Mouse (Mus musculus) cortical plate, adult 2 months (tissue): ENCODE data around the gene Lin9. TPM values are rescaled to one million over a fixed set of nuclear protein-coding genes. Genes with fewer than 3 reads are reported as not detected.
"Not testable (repeated sequence)": the region's sequence is repeated elsewhere in the genome, so short reads cannot be mapped to it uniquely, and the experiment has no call there.

Experiments used
- H3K27ac ChIP-seq: fragments of 200-500 bp; 2 replicates; pipeline ENCODE4 v1.5.1; 2012; ENCODE audit warnings: low read length, control low read depth, inconsistent platforms; ENCODE audit not compliant: insufficient read depth
- H3K4me1 ChIP-seq: fragments of 200-500 bp; 2 replicates; pipeline ENCODE4 v1.6.1; 2011; ENCODE audit warnings: low read length; ENCODE audit not compliant: control insufficient read depth, insufficient read depth
- H3K4me3 ChIP-seq: fragments of 200-500 bp; 2 replicates; pipeline ENCODE4 v1.5.1; 2011; ENCODE audit warnings: mild to moderate bottlenecking, low read length, control low read depth; ENCODE audit not compliant: insufficient read depth
- CTCF ChIP-seq: fragments of 200-500 bp; IDR thresholded peaks from 2 replicates; pipeline ENCODE4 v1.5.1; 2011; ENCODE audit warnings: mild to moderate bottlenecking, control low read depth, low read length; ENCODE audit not compliant: insufficient read depth; ENCODE audit errors: extremely low read depth
- POLR2A ChIP-seq: fragments of 200-500 bp; IDR thresholded peaks from 2 replicates; pipeline ENCODE4 v1.6.1; 2011; ENCODE audit warnings: mild to moderate bottlenecking, low read length, control low read depth; ENCODE audit not compliant: insufficient read depth; ENCODE audit errors: extremely low read depth
- polyA plus RNA-seq: library from polyadenylated mRNA; depleted of rRNA; stranded (reverse); fragments of >200 nt; gene quantifications from 2 replicates; pipeline ENCODE4 v1.2.3, GENCODE M21; 2012; rRNA removed

The Lin9 gene
- 2.6 and 2.8 TPM in 2 replicates for polyA plus RNA-seq

- no peaks in the 10 kb centered on the region for H3K4me1 ChIP-seq
- no peak within 1 kb of the TSS for H3K27ac ChIP-seq
- TF ChIP-seq CTCF (no peak), POLR2A (0 out of 2 replicates have a peak, but pooled peaks have one; percentile 39)
Measured at GRCm38 (mm10) chr1:180641137-180641517, at the start of gene Lin9. Gene Lin9, plus strand, starts transcription at chr1:180641150.

DNA sequence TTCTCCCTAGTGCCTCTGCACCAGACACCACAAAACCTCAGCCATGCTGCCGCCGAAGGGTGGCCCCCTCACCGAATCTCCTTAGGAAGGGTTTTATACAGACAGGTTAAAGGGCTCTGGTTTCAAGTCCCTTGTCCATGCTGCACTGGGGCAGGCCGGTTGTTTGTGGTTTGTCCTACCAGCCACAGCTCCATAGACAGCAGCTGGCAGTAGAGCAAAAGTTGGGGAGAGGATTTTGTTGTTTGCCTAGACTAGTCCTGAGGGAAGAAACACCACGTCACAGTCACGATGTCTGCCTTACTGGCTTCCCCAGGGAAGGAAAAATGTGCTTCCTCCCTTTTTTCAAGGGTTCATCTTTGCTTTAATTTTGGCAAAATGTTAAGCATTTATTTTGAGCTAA, 40.4 kb upstream of the Lin9 start:
- H3K27ac ChIP-seq, result no peak overlapping the region
- no peak overlapping the region for H3K4me3 ChIP-seq
- TF ChIP-seq POLR2A (no peak), CTCF (no peak)
- peaks cover 6% of the 10 kb centered on the region; the same call in 1 of the 2 replicates for H3K4me1 ChIP-seq

More at GRCm38 (mm10) chr1:180641137-180641517, at the start of gene Lin9:
- peak within 1 kb of the TSS; percentile 70 for H3K4me3 ChIP-seq

DNA sequence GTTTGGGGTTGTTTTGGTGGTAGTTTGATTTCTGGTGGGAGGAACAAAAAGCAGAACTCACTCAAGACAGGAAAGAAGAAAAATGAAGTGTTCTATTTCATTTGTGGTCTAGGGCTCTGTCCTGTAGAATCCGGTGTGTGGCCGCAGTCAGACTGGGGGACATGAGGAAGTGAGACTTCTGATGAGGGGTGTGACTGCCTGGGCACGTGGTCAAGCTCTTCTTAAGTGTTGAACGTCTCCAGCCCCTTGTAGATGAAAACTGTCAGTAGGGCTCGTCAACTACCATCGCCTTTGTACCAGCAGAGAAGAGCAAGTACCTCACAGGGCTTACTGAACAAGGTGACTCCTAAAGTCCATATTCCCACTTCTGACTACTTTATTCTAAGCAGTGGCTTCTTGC, 39.1 kb upstream of the Lin9 start:
- no peak overlapping the region for H3K4me3 ChIP-seq
- TF ChIP-seq CTCF (no peak), POLR2A (no peak)

DNA sequence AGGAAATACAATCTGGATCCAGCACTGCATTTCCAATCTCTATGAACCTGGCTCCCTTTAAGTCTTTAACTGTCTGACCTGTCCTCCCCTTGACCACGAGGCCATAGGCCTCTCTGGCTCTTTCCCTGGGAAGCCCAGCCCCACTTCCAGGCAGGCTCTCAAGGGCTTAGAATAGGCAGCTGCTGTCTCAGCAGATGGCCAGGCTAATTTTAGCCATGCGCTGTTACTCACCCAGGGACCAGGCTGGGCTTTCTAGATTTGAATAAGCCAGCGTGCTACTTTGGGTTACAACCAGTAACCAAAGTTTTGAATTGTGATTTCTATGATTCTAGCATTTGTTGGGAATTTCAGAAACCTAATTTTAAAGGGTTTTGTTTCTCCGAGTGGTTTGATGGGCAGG, 36.4 kb upstream of the Lin9 start:
- no peak for TF ChIP-seq POLR2A
- TF ChIP-seq CTCF, result no peak
- Histone ChIP-seq H3K4me1 (peaks cover 6% of the 10 kb centered on the region; the same call in 1 of the 2 replicates), H3K4me3 (no peak overlapping the region), H3K27ac (peak overlapping the region; percentile 48; the same call in 1 of the 2 replicates)

More for the DNA sequence above, 39.1 kb upstream of the Lin9 start:
- H3K27ac ChIP-seq, result no peak overlapping the region
- peaks cover 6% of the 10 kb centered on the region; the same call in 1 of the 2 replicates for H3K4me1 ChIP-seq

DNA sequence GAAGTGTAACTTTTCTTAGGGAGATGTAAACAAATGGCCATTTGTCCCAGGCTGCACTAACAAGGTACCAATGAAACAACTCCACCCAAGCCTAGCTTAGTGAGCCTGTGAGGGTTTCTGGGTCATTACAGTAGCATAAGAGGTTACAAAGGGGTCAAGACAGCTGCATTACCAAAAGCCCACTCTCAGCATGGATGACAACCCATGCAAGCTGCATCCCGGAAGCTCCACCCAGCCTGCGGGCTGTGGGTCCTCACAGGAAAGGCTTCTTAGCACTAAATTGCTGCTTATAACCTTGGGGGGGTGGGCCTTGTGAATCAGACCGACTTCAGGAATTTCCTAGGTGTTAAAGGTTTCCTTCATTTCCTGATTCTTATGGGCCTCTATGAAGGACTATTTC, 34.8 kb upstream of the Lin9 start:
- Histone ChIP-seq H3K4me1 (peaks cover 6% of the 10 kb centered on the region; the same call in 1 of the 2 replicates), H3K4me3 (no peak overlapping the region), H3K27ac (no peak overlapping the region)
- no peak for TF ChIP-seq CTCF
- no peak for TF ChIP-seq POLR2A

GRCm38 (mm10) chr1:180606796-180607577, 34.0 kb upstream of the Lin9 start:
- TF ChIP-seq CTCF, result no peak
- no peak for TF ChIP-seq POLR2A
- Histone ChIP-seq H3K27ac (no peak overlapping the region), H3K4me3 (no peak overlapping the region), H3K4me1 (peaks cover 6% of the 10 kb centered on the region; the same call in 1 of the 2 replicates)

DNA sequence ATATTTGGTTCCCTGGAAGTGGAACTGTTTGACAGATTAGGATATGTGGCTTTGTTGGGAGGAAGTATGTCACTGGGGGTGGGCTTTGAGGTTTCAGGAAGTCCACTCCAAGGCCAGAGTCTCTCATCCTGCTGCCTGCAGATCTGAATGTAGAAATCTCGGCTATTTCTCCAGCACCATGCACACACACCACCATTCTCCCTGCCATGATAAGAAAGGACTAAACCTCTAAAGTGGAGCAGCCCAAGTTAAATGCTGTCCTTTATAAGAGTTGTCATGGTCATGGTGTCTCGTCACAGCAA, 33.4 kb upstream of the Lin9 start:
- Histone ChIP-seq H3K4me3 (no peak overlapping the region), H3K27ac (no peak overlapping the region), H3K4me1 (peaks cover 6% of the 10 kb centered on the region; the same call in 1 of the 2 replicates)
- TF ChIP-seq POLR2A, result no peak
- no peak for TF ChIP-seq CTCF

- not testable (repeated sequence) for H3K27ac ChIP-seq, H3K4me3 ChIP-seq, H3K4me1 ChIP-seq
Measured at GRCm38 (mm10) chr1:180611842-180612241, 29.1 kb upstream of the Lin9 start.

- H3K4me1 ChIP-seq, result no peaks in the 10 kb centered on the region
- TF ChIP-seq POLR2A, result no peak
- TF ChIP-seq CTCF, result no peak
- no peak overlapping the region for H3K4me3 ChIP-seq
- H3K27ac ChIP-seq, result no peak overlapping the region
Measured at GRCm38 (mm10) chr1:180616762-180617161, 24.2 kb upstream of the Lin9 start.

- H3K27ac ChIP-seq, result no peak overlapping the region
- H3K4me1 ChIP-seq, result no peaks in the 10 kb centered on the region
- H3K4me3 ChIP-seq, result no peak overlapping the region
- TF ChIP-seq CTCF (no peak), POLR2A (no peak)
Measured at GRCm38 (mm10) chr1:180622389-180622788, 18.6 kb upstream of the Lin9 start.
